24 mouse cellular contexts compared by ENCODE assay signal in genomic region chr10:68965271-68965670, GRCm38 (mm10).
A peak's percentile ranks its signal among the peaks of the same experiment; 100 is the strongest.
DNase-seq lines count a peak whose midpoint lies in the region; ATAC-seq and TF ChIP-seq lines count a peak whose summit lies in the region.
"Had no signal": no experiment of that assay in that cellular context is flagged by ENCODE, and none has a peak within 500 bp of the region (broad histone marks: within the 10 kb centered on the region; RNA-seq: fewer than 3 reads in every experiment).

No protein-coding gene starts in this region.

- TF ChIP-seq CTCF in heart, adult 2 months (IDR thresholded peaks at IDR 0.05): no peak

- H3K4me2 ChIP-seq in hindbrain, embryonic 14.5 days (replicated peaks): no peak overlapping the region
- H3K4me2 ChIP-seq: embryonic facial prominence, embryonic 13.5 days; embryonic facial prominence, embryonic 15.5 days; forebrain, embryonic 12.5 days had no signal

- intact Hi-C loops in heart, adult 2 months (cut with DNase I): no loop called here
- intact Hi-C loops in gastrocnemius, postnatal 36 days (cut with DNase I): no loop called here

- ATAC-seq in hindbrain, embryonic 14.5 days (ENCODE audit: low FRiP score): no peak
- ATAC-seq: forebrain, embryonic 14.5 days; forebrain, embryonic 16.5 days had no signal

- 100% methylated on average over 1 of the region's 1 CpGs for WGBS in heart, adult 2 months
- 94% methylated on average over 1 of the region's 1 CpGs for WGBS in hindbrain, embryonic 14.5 days

- no peaks in the 10 kb centered on the region for H3K36me3 ChIP-seq in heart, adult 2 months (ENCODE audit: control insufficient read depth, insufficient read depth, low read length)
- H3K36me3 ChIP-seq in hindbrain, embryonic 14.5 days (replicated peaks; ENCODE audit: control insufficient read depth, insufficient read depth): no peaks in the 10 kb centered on the region
- H3K36me3 ChIP-seq: embryonic facial prominence, embryonic 13.5 days; embryonic facial prominence, embryonic 15.5 days; forebrain, embryonic 10.5 days; forebrain, embryonic 12.5 days had no signal

- DNase-seq in heart, adult 11 months: peak; percentile 79
- no peak for DNase-seq in heart, adult 2 months
- peak; percentile 31 for DNase-seq in ES-CJ7 (ENCODE audit: low read depth, low spot score)
- DNase-seq in ZHBTc4 (ENCODE audit: low read depth, low spot score): peak; percentile 65
- no peak for DNase-seq in hindbrain, embryonic 14.5 days (ENCODE audit: low spot score)
- no peak for DNase-seq in gastrocnemius, postnatal 36 days
- DNase-seq in c-Kit-positive CD71-positive TER-119-positive erythroid progenitor cells, embryonic 14.5 days (ENCODE audit: low spot score): no peak
- DNase-seq: adrenal gland, adult 8-10 months; adrenal gland, postnatal 14 days; adrenal gland, postnatal 36 days; cerebellum, adult 11-12 months; cerebellum, adult 2 months; cerebellum, adult 9-10 months; cerebellum, postnatal 10 days; cerebellum, postnatal 25 days; embryo, embryonic 11 days had no signal

- no peaks in the 10 kb centered on the region for H3K9me3 ChIP-seq in hindbrain, embryonic 14.5 days (ENCODE audit: control insufficient read depth, low read length)
- H3K9me3 ChIP-seq: embryonic facial prominence, embryonic 13.5 days; embryonic facial prominence, embryonic 15.5 days; forebrain, embryonic 10.5 days; forebrain, embryonic 12.5 days had no signal

- TF ChIP-seq POLR2A in heart, adult 2 months (IDR thresholded peaks at IDR 0.05; ENCODE audit: insufficient read depth, low read depth, low read length): no peak

- H3K79me2 ChIP-seq in heart, adult 2 months (replicated peaks; ENCODE audit: control insufficient read depth, insufficient read depth, low read length): no peaks in the 10 kb centered on the region

- no peak overlapping the region for H3K27ac ChIP-seq in heart, adult 2 months
- peak overlapping the region; percentile 29 for H3K27ac ChIP-seq in brown adipose tissue, adult 24 weeks (replicated peaks; ENCODE audit: low read depth, low read length)
- H3K27ac ChIP-seq in hindbrain, embryonic 14.5 days: no peak overlapping the region
- H3K27ac ChIP-seq: embryonic facial prominence, embryonic 13.5 days; embryonic facial prominence, embryonic 15.5 days; forebrain, embryonic 10.5 days; forebrain, embryonic 12.5 days had no signal

- no peak overlapping the region for H3K9ac ChIP-seq in heart, adult 2 months (ENCODE audit: low read depth, low read length)
- no peak overlapping the region for H3K9ac ChIP-seq in hindbrain, embryonic 14.5 days
- H3K9ac ChIP-seq: embryonic facial prominence, embryonic 13.5 days; embryonic facial prominence, embryonic 15.5 days; forebrain, embryonic 12.5 days had no signal

- no peaks in the 10 kb centered on the region for H3K27me3 ChIP-seq in heart, adult 2 months (ENCODE audit: control insufficient read depth, insufficient read depth, low read length)
- no peaks in the 10 kb centered on the region for H3K27me3 ChIP-seq in hindbrain, embryonic 14.5 days (ENCODE audit: control insufficient read depth, insufficient read depth, low read length)
- H3K27me3 ChIP-seq: embryonic facial prominence, embryonic 13.5 days; embryonic facial prominence, embryonic 15.5 days; forebrain, embryonic 12.5 days had no signal

- H3K4me1 ChIP-seq in heart, adult 2 months (ENCODE audit: control insufficient read depth, insufficient read depth, low read length): no peaks in the 10 kb centered on the region
- no peaks in the 10 kb centered on the region for H3K4me1 ChIP-seq in brown adipose tissue, adult 24 weeks (ENCODE audit: control insufficient read depth, insufficient read depth, insufficient read length, low read length)
- 0 out of 2 replicates have a peak, but pooled peaks cover 7% of the 10 kb centered on the region for H3K4me1 ChIP-seq in hindbrain, embryonic 14.5 days (replicated peaks; ENCODE audit: control insufficient read depth, insufficient read depth, low read length)
- H3K4me1 ChIP-seq: embryonic facial prominence, embryonic 13.5 days; embryonic facial prominence, embryonic 15.5 days; forebrain, embryonic 10.5 days had no signal

- no peak overlapping the region for H3K4me3 ChIP-seq in heart, adult 2 months
- H3K4me3 ChIP-seq in brown adipose tissue, adult 24 weeks (ENCODE audit: insufficient read depth, low read depth, low read length): no peak overlapping the region
- no peak overlapping the region for H3K4me3 ChIP-seq in hindbrain, embryonic 14.5 days (replicated peaks; ENCODE audit: low read length)
- H3K4me3 ChIP-seq: embryonic facial prominence, embryonic 13.5 days; embryonic facial prominence, embryonic 15.5 days; erythroblast, embryonic 14.5 days; forebrain, embryonic 10.5 days; forebrain, embryonic 12.5 days had no signal

- no peak for TF ChIP-seq EP300 in heart, adult 2 months (IDR thresholded peaks at IDR 0.05; ENCODE audit: insufficient read depth, low read depth, low read length)

Comparison
In these comparisons a context has a peak if more than half of its experiments do, and no peak if none do; other contexts are left out.
1. DNase-seq: peak in heart, adult 11 months (single experiment), ES-CJ7 (single experiment) and ZHBTc4 (single experiment); none in heart, adult 2 months (0 of 2), hindbrain, embryonic 14.5 days (single experiment), gastrocnemius, postnatal 36 days (0 of 2) and c-Kit-positive CD71-positive TER-119-positive erythroid progenitor cells, embryonic 14.5 days (single experiment).